20 mouse cellular contexts compared by ENCODE assay signal in genomic region chr7:13380588-13380987, GRCm38 (mm10). TPM values are rescaled to one million over a fixed set of nuclear protein-coding genes. Genes with fewer than 3 reads are reported as not detected.
"Had no signal": no experiment of that assay in that cellular context is flagged by ENCODE, and none has a peak within 500 bp of the region (broad histone marks: within the 10 kb centered on the region; RNA-seq: fewer than 3 reads in every experiment).

No protein-coding gene starts in this region.

- H3K27ac ChIP-seq: liver, embryonic 15.5 days; lung, embryonic 15.5 days; midbrain, embryonic 10.5 days; midbrain, embryonic 12.5 days; neural tube, embryonic 13.5 days; neural tube, embryonic 15.5 days had no signal

- DNase-seq: liver, postnatal 0 days; lung, adult 2 months; lung, postnatal 4 days; midbrain, embryonic 14.5 days; retina, postnatal 1 day; right cerebral cortex, postnatal 25 days; right cerebral cortex, postnatal 4 days; spleen, adult 18-20 months; thymus, adult 2 months; thymus, postnatal 25 days; thymus, postnatal 4 days had no signal

- H3K4me3 ChIP-seq: liver, embryonic 15.5 days; lung, embryonic 15.5 days; midbrain, embryonic 10.5 days; midbrain, embryonic 12.5 days; myocyte; neural tube, embryonic 13.5 days; neural tube, embryonic 15.5 days had no signal

RNA-seq across cellular contexts. Expression of gene Cabp5, which starts 17.3 kb away (rescaled TPM):
- total RNA-seq: megakaryocyte, adult 5-6 weeks; megakaryocyte-erythroid progenitor cell, adult 5-6 weeks had no signal
